Mouse (Mus musculus) liver, postnatal 0 days (tissue): Measurements from ENCODE around the gene Efcab5.
"Not testable (repeated sequence)": the region's sequence is repeated elsewhere in the genome, so short reads cannot be mapped to it uniquely, and the experiment has no call there.

Experiments
- CTCF ChIP-seq: sonication (generic); IDR thresholded peaks from 2 replicates; pipeline ENCODE4 v1.5.1; 2016; ENCODE audit warnings: antibody characterized with exemption, low read depth
- EP300 ChIP-seq: IDR thresholded peaks from 2 replicates; pipeline ENCODE4 v1.6.1; 2016; ENCODE audit warnings: antibody characterized with exemption, low read depth, mild to moderate bottlenecking

GRCm38 (mm10) chr11:77149783-77150630 lies 38.8 kb downstream of the Efcab5 start:
- not testable (repeated sequence) for TF ChIP-seq CTCF, EP300
